Mouse (Mus musculus) forebrain, embryonic 16.5 days (tissue): ENCODE data around the gene Suclg1. TPM values are rescaled to one million over a fixed set of nuclear protein-coding genes. Genes with fewer than 3 reads are reported as not detected.

Experiments
- ATAC-seq: fragments of 200-750 bp; cut with Nextera tagmentation; 2 replicates; pipeline ENCODE4 v1.8.0; 2017; ENCODE audit warnings: mild to moderate bottlenecking, moderate library complexity
- H3K27ac ChIP-seq: fragments of 300-500 bp; sonication (generic); 2 replicates; pipeline ENCODE4 v1.5.1; 2014; ENCODE audit warnings: low read length, control low read depth
- H3K27me3 ChIP-seq: fragments of 300-500 bp; sonication (generic); replicated peaks from 2 replicates; pipeline ENCODE4 v1.6.1; 2014; ENCODE audit warnings: low read length; ENCODE audit not compliant: control insufficient read depth, insufficient read depth
- H3K36me3 ChIP-seq: fragments of 300-500 bp; sonication (generic); 2 replicates; pipeline ENCODE4 v1.6.1; 2014; ENCODE audit not compliant: control insufficient read depth, insufficient read depth
- H3K4me1 ChIP-seq: fragments of 300-500 bp; sonication (generic); replicated peaks from 2 replicates; pipeline ENCODE4 v1.6.1; 2014; ENCODE audit warnings: low read length; ENCODE audit not compliant: control insufficient read depth, insufficient read depth
- H3K4me2 ChIP-seq: fragments of 300-500 bp; sonication (generic); 2 replicates; pipeline ENCODE4 v1.6.1; 2014; ENCODE audit warnings: mild to moderate bottlenecking, low read length, control low read depth
- H3K4me3 ChIP-seq: fragments of 300-500 bp; sonication (generic); replicated peaks from 2 replicates; pipeline ENCODE4 v1.5.1; 2014; ENCODE audit warnings: mild to moderate bottlenecking, low read length, control low read depth
- H3K9ac ChIP-seq: fragments of 300-500 bp; sonication (generic); replicated peaks from 2 replicates; pipeline ENCODE4 v1.6.1; 2014; ENCODE audit warnings: low read depth, low read length, control low read depth
- H3K9me3 ChIP-seq: fragments of 300-500 bp; sonication (generic); 2 replicates; pipeline ENCODE4 v1.6.1; 2016; ENCODE audit warnings: low read length; ENCODE audit not compliant: control insufficient read depth
- WGBS: fragments of 180-500 bp; shearing (Covaris S2); extraction: QIAGEN DNeasy Blood & Tissue Kit; methylation state at CpG from one replicate; pipeline ENCODE4 v1.1.7; 2014; 5-methylcytosine and 5-hydroxymethylcytosine counted together
- polyA plus RNA-seq: library from polyadenylated mRNA; unstranded; fragments of >200 nt; fragmentation: Nextera tagmentation; extraction: Ambion mirVana; gene quantifications from 2 replicates; pipeline ENCODE4 v1.2.1, GENCODE M21; 2015

Gene Suclg1
- polyA plus RNA-seq, 1 experiment from 2014 or later: 132 TPM

DNA sequence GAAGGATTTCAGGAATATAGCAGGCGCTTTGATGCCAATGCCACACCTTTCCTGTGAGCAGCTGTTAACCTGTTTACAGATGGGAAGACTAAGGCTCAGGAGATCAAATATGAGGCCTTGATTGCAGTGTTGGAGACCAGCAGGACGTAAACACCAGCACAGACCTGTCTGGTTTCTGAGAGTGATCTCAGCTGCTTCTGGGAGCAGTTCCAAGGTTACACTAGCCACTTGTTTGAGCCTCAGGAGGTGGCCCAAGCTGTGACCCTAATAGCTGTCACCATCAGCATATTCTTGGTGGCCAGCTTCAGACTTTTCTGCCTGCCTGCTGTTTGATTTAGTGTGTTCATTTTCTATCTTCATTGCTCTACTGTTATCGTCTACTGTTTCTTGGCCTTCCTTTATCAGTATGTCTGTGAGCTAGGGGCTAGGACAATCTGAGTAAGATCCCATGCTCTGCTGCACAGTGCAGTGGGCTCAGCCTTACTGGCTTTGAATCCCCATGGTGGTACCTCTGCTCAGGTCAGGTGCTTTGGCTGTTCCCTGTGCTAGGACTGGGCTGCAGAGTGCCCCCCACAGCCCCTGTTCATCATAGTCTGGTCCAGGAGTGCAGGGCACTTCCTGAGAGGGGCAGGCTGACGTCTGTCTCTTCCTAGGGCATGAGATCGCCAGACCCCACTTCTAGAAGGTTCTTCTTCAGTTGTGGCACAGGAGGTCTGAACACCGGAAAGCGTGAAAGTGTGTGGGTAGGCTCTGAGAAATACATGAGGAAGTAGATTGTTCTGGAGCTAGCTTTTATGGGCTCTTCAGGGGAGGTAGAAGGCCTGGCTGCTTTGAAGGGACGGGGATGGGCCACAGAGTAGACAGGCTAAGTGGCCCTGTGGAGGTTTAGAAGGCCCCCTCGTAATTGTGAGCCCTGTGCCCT lies 6.4 kb downstream of the Suclg1 start:
- peaks cover 8% of the 10 kb centered on the region for H3K4me1 ChIP-seq
- WGBS: 85% methylated on average over 9 of the region's 9 CpGs
- no peaks in the 10 kb centered on the region for H3K9me3 ChIP-seq
- no peak overlapping the region for H3K4me2 ChIP-seq
- no peaks in the 10 kb centered on the region; the same call in 1 of the 2 replicates for H3K36me3 ChIP-seq
- no peak overlapping the region for H3K4me3 ChIP-seq
- no peak overlapping the region for H3K27ac ChIP-seq
- H3K27me3 ChIP-seq: no peaks in the 10 kb centered on the region
- H3K9ac ChIP-seq: no peak overlapping the region
- ATAC-seq: no peak

DNA sequence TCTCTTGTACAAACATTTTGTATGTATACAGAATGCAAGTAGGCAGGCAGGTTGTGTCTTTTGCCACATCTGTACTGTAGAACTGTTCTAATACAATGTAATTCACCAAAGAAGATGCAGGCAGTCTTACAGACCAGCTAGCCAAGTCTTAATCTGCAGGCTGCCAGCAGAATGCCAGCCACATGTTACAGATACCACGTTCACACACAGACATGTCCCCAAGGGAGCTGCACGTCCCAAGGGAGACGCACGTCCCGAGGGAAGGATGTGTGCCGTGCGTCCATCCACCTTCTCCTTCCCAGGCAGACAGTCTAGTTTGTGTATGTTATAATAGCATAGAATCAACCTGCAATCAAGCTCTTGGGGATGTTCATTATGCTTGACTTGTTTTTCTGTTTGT lies 8.9 kb downstream of the Suclg1 start:
- Histone ChIP-seq H3K9me3 (no peaks in the 10 kb centered on the region), H3K27ac (no peak overlapping the region), H3K9ac (no peak overlapping the region), H3K4me2 (no peak overlapping the region), H3K4me3 (no peak overlapping the region), H3K27me3 (no peaks in the 10 kb centered on the region), H3K4me1 (no peaks in the 10 kb centered on the region), H3K36me3 (peaks cover 3% of the 10 kb centered on the region; the same call in 1 of the 2 replicates)
- 95% methylated on average over 7 of the region's 7 CpGs for WGBS
- no peak for ATAC-seq

DNA sequence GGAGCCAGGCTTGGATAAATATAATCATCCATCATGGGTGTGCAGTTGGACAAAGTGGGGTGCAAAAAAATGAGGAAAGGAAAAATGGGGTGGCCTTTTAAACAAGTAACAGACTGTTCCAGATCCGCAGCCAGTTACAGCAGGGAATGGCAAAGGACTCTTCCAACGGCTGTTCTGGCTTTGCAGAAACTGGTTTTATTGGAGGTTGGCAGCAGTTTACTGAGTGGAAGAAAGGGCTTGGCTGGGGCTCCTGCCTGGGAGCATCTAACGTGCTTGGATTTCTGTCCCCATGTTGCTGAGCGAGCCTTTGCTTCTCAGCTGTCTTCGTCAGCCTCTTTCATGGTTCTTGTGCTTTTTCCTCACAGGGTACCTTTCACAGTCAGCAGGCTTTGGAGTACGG lies 11.9 kb downstream of the Suclg1 start:
- Histone ChIP-seq H3K4me2 (no peak overlapping the region), H3K4me3 (no peak overlapping the region), H3K27me3 (no peaks in the 10 kb centered on the region), H3K4me1 (no peaks in the 10 kb centered on the region), H3K27ac (no peak overlapping the region), H3K9ac (no peak overlapping the region), H3K36me3 (peaks cover 6% of the 10 kb centered on the region; the same call in 1 of the 2 replicates), H3K9me3 (no peaks in the 10 kb centered on the region)
- WGBS: 83% methylated on average over 6 of the region's 6 CpGs
- ATAC-seq: no peak

DNA sequence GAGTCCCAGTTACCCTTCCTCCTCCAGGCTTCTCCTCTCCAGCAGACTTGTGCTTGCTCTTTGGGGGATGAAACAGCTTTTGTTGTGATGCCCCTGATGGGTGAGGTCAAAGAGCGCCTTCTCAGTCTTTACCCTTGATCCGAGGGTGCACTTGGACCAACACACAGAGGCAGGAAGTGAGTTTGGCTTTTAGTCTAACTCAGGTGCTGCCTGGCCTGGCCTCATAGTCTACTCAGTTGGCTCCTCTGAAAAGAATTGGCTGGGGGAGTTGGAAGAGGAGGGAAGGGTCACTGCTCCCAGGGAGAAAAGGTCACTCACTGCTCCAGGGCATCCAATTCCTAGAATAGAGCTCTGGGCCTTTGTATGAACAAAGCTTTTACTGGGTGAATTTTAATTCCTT lies 16.6 kb downstream of the Suclg1 start:
- no peaks in the 10 kb centered on the region for H3K4me1 ChIP-seq
- peaks cover 18% of the 10 kb centered on the region for H3K36me3 ChIP-seq
- 42% methylated on average over 2 of the region's 2 CpGs for WGBS
- no peak overlapping the region for H3K27ac ChIP-seq
- H3K9me3 ChIP-seq: no peaks in the 10 kb centered on the region
- no peak overlapping the region for H3K4me2 ChIP-seq
- H3K27me3 ChIP-seq: no peaks in the 10 kb centered on the region
- no peak overlapping the region for H3K4me3 ChIP-seq
- ATAC-seq: no peak
- H3K9ac ChIP-seq: no peak overlapping the region

DNA sequence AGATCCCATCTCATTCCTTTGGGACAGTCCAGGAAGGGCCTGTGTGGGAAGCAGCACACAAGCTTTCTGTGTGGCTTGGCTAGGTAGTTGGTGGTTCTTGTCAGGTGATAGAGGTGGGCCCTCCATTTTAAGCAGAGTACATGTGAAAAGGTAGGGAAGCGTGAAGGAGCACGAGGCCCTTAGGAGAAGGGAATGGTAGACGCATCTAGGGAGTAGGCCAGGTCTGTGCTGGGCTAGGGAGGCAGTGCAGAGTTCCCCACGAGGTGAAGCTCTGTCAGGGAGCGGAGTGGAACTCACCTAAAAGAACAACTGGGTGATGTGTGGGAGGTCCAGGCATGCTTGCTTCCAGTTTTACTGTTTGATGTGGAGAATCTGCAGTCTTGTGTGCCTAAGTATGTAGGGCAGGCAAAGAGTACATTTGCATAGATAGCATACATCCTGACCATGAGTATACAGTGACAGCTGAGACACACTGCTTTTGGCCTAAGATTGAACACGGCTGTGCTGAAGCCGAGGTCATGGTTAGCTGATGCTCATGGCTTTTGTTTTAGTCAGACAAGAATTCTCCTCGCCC lies 19.6 kb downstream of the Suclg1 start:
- no peak for ATAC-seq
- 89% methylated on average over 8 of the region's 8 CpGs for WGBS
- no peaks in the 10 kb centered on the region for H3K9me3 ChIP-seq
- H3K4me3 ChIP-seq: no peak overlapping the region
- no peaks in the 10 kb centered on the region for H3K27me3 ChIP-seq
- H3K9ac ChIP-seq: no peak overlapping the region
- no peak overlapping the region for H3K4me2 ChIP-seq
- H3K27ac ChIP-seq: no peak overlapping the region
- peaks cover 34% of the 10 kb centered on the region for H3K36me3 ChIP-seq
- no peaks in the 10 kb centered on the region for H3K4me1 ChIP-seq

DNA sequence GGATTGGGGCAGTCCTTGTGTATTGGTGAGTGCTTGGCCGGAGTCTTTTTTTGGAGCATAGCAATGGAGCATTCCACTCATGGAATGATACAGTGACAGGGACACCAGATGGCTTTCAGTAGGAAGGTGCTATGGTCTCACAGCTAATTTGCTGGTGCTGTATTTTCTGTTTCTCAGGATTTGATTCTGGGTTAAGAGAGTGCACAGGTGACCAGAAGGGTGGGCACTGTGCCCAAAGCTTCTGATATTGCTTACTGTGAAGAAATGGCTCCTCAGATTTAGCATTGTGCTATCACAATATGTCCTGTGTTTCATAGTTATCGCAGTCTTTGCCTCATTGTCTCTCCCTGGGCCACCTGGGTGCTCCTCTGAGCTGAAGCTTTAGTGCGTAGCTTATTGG lies 21.2 kb downstream of the Suclg1 start:
- Histone ChIP-seq H3K27me3 (no peaks in the 10 kb centered on the region), H3K27ac (no peak overlapping the region), H3K4me3 (no peak overlapping the region), H3K9me3 (no peaks in the 10 kb centered on the region), H3K9ac (no peak overlapping the region), H3K4me2 (no peak overlapping the region), H3K4me1 (no peaks in the 10 kb centered on the region), H3K36me3 (peaks cover 42% of the 10 kb centered on the region)
- WGBS: 97% methylated on average over 3 of the region's 3 CpGs
- ATAC-seq: no peak

DNA sequence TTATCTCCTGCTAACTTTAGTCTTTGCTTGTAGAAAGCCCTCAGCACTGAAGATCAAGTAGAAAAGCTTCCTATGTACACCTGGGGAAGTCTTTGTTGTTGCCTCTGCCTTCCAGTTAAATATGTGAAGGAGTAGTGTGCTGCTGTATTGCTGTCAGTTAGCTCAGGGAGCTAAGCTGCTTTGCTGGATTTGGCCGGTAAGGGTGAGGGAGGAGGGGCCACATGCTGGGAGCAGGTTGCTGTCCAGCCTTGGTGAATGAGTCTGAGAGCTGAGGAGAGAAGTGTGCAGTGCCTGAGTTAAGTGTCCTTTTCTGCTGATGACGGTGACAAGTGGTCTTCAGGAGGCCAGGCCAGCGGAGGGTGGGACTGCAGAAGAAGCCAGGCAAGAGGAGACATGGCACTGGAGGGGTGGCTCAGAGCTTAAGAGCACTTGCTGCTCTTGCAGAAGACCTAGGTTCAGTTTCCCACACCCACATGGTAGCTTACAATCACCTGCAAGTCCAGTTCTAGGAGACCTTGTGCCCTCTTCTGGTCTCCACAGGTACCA lies 23.4 kb downstream of the Suclg1 start:
- Histone ChIP-seq H3K36me3 (peaks cover 49% of the 10 kb centered on the region), H3K4me1 (no peaks in the 10 kb centered on the region), H3K9me3 (no peaks in the 10 kb centered on the region), H3K9ac (no peak overlapping the region), H3K27ac (no peak overlapping the region), H3K4me3 (no peak overlapping the region), H3K27me3 (no peaks in the 10 kb centered on the region), H3K4me2 (no peak overlapping the region)
- no peak for ATAC-seq
- 87% methylated on average over 3 of the region's 3 CpGs for WGBS

DNA sequence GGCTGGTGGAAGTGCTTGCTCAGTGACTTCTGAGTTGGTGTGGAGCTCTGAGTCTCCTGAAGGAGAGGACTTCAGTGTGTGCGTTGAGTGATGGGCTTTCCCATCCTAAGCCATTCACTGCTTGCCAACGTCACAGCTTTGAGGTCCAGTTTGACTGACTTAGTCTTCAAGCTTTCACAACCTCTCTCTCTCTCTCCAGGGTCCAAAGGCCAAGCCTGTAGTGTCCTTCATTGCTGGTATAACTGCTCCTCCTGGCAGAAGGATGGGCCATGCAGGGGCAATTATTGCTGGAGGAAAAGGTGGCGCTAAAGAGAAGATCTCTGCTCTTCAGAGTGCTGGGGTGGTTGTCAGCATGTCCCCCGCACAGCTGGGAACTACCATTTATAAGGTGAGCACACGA lies 26.8 kb downstream of the Suclg1 start:
- no peak overlapping the region for H3K9ac ChIP-seq
- WGBS: 93% methylated on average over 5 of the region's 5 CpGs
- H3K36me3 ChIP-seq: peaks cover 44% of the 10 kb centered on the region
- H3K4me2 ChIP-seq: no peak overlapping the region
- no peaks in the 10 kb centered on the region for H3K9me3 ChIP-seq
- no peaks in the 10 kb centered on the region for H3K27me3 ChIP-seq
- H3K4me1 ChIP-seq: no peaks in the 10 kb centered on the region
- ATAC-seq: no peak
- no peak overlapping the region for H3K27ac ChIP-seq
- H3K4me3 ChIP-seq: no peak overlapping the region

DNA sequence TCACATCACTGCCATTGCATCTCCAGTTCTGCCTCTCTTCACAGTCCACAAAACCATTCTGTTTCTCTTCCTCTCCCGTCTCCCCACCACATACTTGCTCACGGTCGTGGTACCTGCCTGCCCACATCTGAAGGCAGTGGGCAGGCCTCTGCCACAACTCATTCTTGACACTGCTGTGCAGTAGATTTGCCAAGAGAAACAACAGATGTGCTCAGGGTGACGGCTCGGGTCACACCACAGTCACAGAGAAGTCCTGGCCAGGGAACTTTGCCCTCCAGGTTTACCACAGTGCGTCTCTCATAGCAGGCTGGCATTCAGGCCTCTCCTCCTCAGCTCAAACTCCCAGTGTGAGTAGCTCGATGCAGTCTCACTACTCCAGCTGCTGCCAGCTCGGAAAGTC lies 31.5 kb downstream of the Suclg1 start:
- Histone ChIP-seq H3K36me3 (peaks cover 16% of the 10 kb centered on the region), H3K4me3 (no peak overlapping the region), H3K9me3 (no peaks in the 10 kb centered on the region), H3K27ac (no peak overlapping the region), H3K27me3 (no peaks in the 10 kb centered on the region), H3K9ac (no peak overlapping the region), H3K4me2 (no peak overlapping the region), H3K4me1 (no peaks in the 10 kb centered on the region)
- 85% methylated on average over 8 of the region's 8 CpGs for WGBS
- no peak; the same call in 1 of the 2 replicates for ATAC-seq
